Mouse (Mus musculus) T-helper 1 cell (primary cell): ENCODE measurements around the gene Olfm2.

ENCODE experiments used
- in situ Hi-C: fragments of 300-600 bp; cut with MboI, MseI; formaldehyde crosslinking; loops from one replicate; pipeline ENCODE4 v1.15.1; 2025; ENCODE audit warnings: high pct_unique_total_duplicates

The Olfm2 gene

GRCm38 (mm10) chr9:20746017-20746660, at the start of gene Olfm2:
Gene Olfm2 (minus strand): TSS chr9:20746349.
- in situ Hi-C loops: loop anchor here (5.0 kb wide), 1 partner anchor 86 kb away; no protein-coding TSS in a partner anchor

- in situ Hi-C loops: no loop called here
Measured at GRCm38 (mm10) chr9:20794108-20794806, 48.1 kb upstream of the Olfm2 start.

GRCm38 (mm10) chr9:20790345-20790744, 44.2 kb upstream of the Olfm2 start:
- in situ Hi-C loops: no loop called here

- in situ Hi-C loops: no loop called here
Measured at GRCm38 (mm10) chr9:20789651-20790050, 43.5 kb upstream of the Olfm2 start.

GRCm38 (mm10) chr9:20787992-20788391, 41.8 kb upstream of the Olfm2 start:
- in situ Hi-C loops: no loop called here

- in situ Hi-C loops: no loop called here
Measured at GRCm38 (mm10) chr9:20785055-20785454, 38.9 kb upstream of the Olfm2 start.

GRCm38 (mm10) chr9:20781286-20781685, 35.1 kb upstream of the Olfm2 start:
- in situ Hi-C loops: no loop called here

- in situ Hi-C loops: no loop called here
Measured at GRCm38 (mm10) chr9:20765274-20765673, 19.1 kb upstream of the Olfm2 start.

GRCm38 (mm10) chr9:20763099-20763498, 16.9 kb upstream of the Olfm2 start:
- in situ Hi-C loops: no loop called here

- in situ Hi-C loops: no loop called here
Measured at GRCm38 (mm10) chr9:20762197-20762961, 16.2 kb upstream of the Olfm2 start.

GRCm38 (mm10) chr9:20761388-20761787, 15.2 kb upstream of the Olfm2 start:
- in situ Hi-C loops: no loop called here

GRCm38 (mm10) chr9:20760813-20761212, 14.7 kb upstream of the Olfm2 start:
- in situ Hi-C loops: no loop called here

GRCm38 (mm10) chr9:20758896-20759295, 12.7 kb upstream of the Olfm2 start:
- in situ Hi-C loops: no loop called here

GRCm38 (mm10) chr9:20758243-20758642, 12.1 kb upstream of the Olfm2 start:
- in situ Hi-C loops: no loop called here

GRCm38 (mm10) chr9:20757087-20757955, 11.2 kb upstream of the Olfm2 start:
- in situ Hi-C loops: no loop called here

GRCm38 (mm10) chr9:20756081-20756700, 10.0 kb upstream of the Olfm2 start:
- in situ Hi-C loops: no loop called here

- in situ Hi-C loops: no loop called here
Measured at GRCm38 (mm10) chr9:20754335-20754734, 8.2 kb upstream of the Olfm2 start.

- in situ Hi-C loops: no loop called here
Measured at GRCm38 (mm10) chr9:20751477-20752029, 5.4 kb upstream of the Olfm2 start.

GRCm38 (mm10) chr9:20749213-20749612, 3.1 kb upstream of the Olfm2 start:
- in situ Hi-C loops: loop anchor here (5.0 kb wide), 1 partner anchor 83 kb away; no protein-coding TSS in a partner anchor

GRCm38 (mm10) chr9:20748540-20748939, 2.4 kb upstream of the Olfm2 start:
- in situ Hi-C loops: loop anchor here (5.0 kb wide), 1 partner anchor 84 kb away; no protein-coding TSS in a partner anchor
